ENCODE assay signal across 8 mouse cellular contexts in genomic region chr11:21369248-21370016, GRCm38 (mm10). TPM values are rescaled to one million over a fixed set of nuclear protein-coding genes. Genes with fewer than 3 reads are reported as not detected.
A peak's percentile ranks its signal among the peaks of the same experiment; 100 is the strongest.
DNase-seq lines count a peak whose midpoint lies in the region; ATAC-seq and TF ChIP-seq lines count a peak whose summit lies in the region.

No protein-coding gene starts in this region.

- H3K36me3 ChIP-seq in spleen, adult 2 months (ENCODE audit: control insufficient read depth, insufficient read depth, low read length), result no peaks in the 10 kb centered on the region
- H3K36me3 ChIP-seq in forebrain, embryonic 11.5 days (ENCODE audit: control insufficient read depth, insufficient read depth, low read length), result no peaks in the 10 kb centered on the region
- H3K36me3 ChIP-seq in limb, embryonic 10.5 days, result no peaks in the 10 kb centered on the region
- no peaks in the 10 kb centered on the region for H3K36me3 ChIP-seq in neural tube, embryonic 13.5 days

- H3K27me3 ChIP-seq in spleen, adult 2 months (ENCODE audit: control insufficient read depth, insufficient read depth, low read length), result no peaks in the 10 kb centered on the region
- no peaks in the 10 kb centered on the region for H3K27me3 ChIP-seq in forebrain, embryonic 11.5 days (ENCODE audit: control insufficient read depth, insufficient read depth, low read length)
- H3K27me3 ChIP-seq in limb, embryonic 10.5 days (ENCODE audit: low read depth, poor library complexity, severe bottlenecking), result no peaks in the 10 kb centered on the region
- no peaks in the 10 kb centered on the region for H3K27me3 ChIP-seq in neural tube, embryonic 13.5 days

- no peak for TF ChIP-seq CTCF in spleen, adult 2 months (IDR thresholded peaks at IDR 0.05; ENCODE audit: extremely low read depth, insufficient read depth, insufficient read length, insufficient replicate concordance)

- peak overlapping the region; percentile 53 for H3K4me2 ChIP-seq in forebrain, embryonic 11.5 days (ENCODE audit: low read depth, low read length, severe bottlenecking)
- H3K4me2 ChIP-seq in neural tube, embryonic 13.5 days, result peak overlapping the region; percentile 68

- H3K9ac ChIP-seq in forebrain, embryonic 11.5 days (ENCODE audit: low read length), result peak overlapping the region; percentile 86; the same call in 1 of the 2 replicates
- peak overlapping the region; percentile 91 for H3K9ac ChIP-seq in neural tube, embryonic 13.5 days

- peak overlapping the region; percentile 17; the same call in 1 of the 2 replicates for H3K4me3 ChIP-seq in spleen, adult 2 months (ENCODE audit: extremely low read depth, insufficient read depth, insufficient read length)
- peak overlapping the region; percentile 77 for H3K4me3 ChIP-seq in forebrain, embryonic 11.5 days (ENCODE audit: low read depth, low read length)
- H3K4me3 ChIP-seq in limb, embryonic 10.5 days, result peak overlapping the region; percentile 81
- H3K4me3 ChIP-seq in neural tube, embryonic 13.5 days, result peak overlapping the region; percentile 82

- DNase-seq in spleen, adult 2 months (ENCODE audit: low read depth in 1 of 2, low spot score in 2 of 2), result no peak
- no peak for DNase-seq in spleen, postnatal 10 days (ENCODE audit: low spot score in 2 of 2)
- no peak for DNase-seq in forebrain, embryonic 11.5 days (ENCODE audit: low spot score)
- DNase-seq in limb, embryonic 10.5 days (ENCODE audit: low spot score), result no peak
- no peak for DNase-seq in urinary bladder, postnatal 4 days (ENCODE audit: low spot score in 2 of 2)
- no peak for DNase-seq in yolk sac, embryonic 10.5 days (ENCODE audit: low spot score)
- no peak for DNase-seq in gastrocnemius, postnatal 10 days

- WGBS in spleen, adult 2 months, result 32% methylated on average over 9 of the region's 9 CpGs
- 32% methylated on average over 9 of the region's 9 CpGs for WGBS in forebrain, embryonic 11.5 days
- WGBS in limb, embryonic 10.5 days, result 31% methylated on average over 9 of the region's 9 CpGs
- WGBS in neural tube, embryonic 13.5 days, result 25% methylated on average over 9 of the region's 9 CpGs

- no peak overlapping the region; the same call in 1 of the 2 replicates for H3K27ac ChIP-seq in spleen, adult 2 months (ENCODE audit: insufficient read depth, low read length)
- no peak overlapping the region for H3K27ac ChIP-seq in forebrain, embryonic 11.5 days (ENCODE audit: low read depth, low read length)
- H3K27ac ChIP-seq in limb, embryonic 10.5 days, result peak overlapping the region; percentile 95
- no peak overlapping the region for H3K27ac ChIP-seq in neural tube, embryonic 13.5 days (replicated peaks)

- H3K4me1 ChIP-seq in spleen, adult 2 months (ENCODE audit: control insufficient read depth, insufficient read depth, insufficient read length), result no peaks in the 10 kb centered on the region; the same call in 1 of the 2 replicates
- no peaks in the 10 kb centered on the region for H3K4me1 ChIP-seq in forebrain, embryonic 11.5 days (replicated peaks; ENCODE audit: control insufficient read depth, insufficient read depth, low read length)
- H3K4me1 ChIP-seq in limb, embryonic 10.5 days, result peaks cover 25% of the 10 kb centered on the region
- H3K4me1 ChIP-seq in neural tube, embryonic 13.5 days (replicated peaks), result peaks cover 24% of the 10 kb centered on the region

- H3K9me3 ChIP-seq in forebrain, embryonic 11.5 days (ENCODE audit: control insufficient read depth, low read length), result no peaks in the 10 kb centered on the region
- H3K9me3 ChIP-seq in limb, embryonic 10.5 days (replicated peaks), result no peaks in the 10 kb centered on the region
- no peaks in the 10 kb centered on the region for H3K9me3 ChIP-seq in neural tube, embryonic 13.5 days

- no peak for TF ChIP-seq POLR2A in spleen, adult 2 months (IDR thresholded peaks at IDR 0.05; ENCODE audit: low read depth, low read length)

- ATAC-seq in forebrain, embryonic 11.5 days (replicated peaks; ENCODE audit: low FRiP score), result no peak
- no peak for ATAC-seq in neural tube, embryonic 13.5 days (ENCODE audit: low read depth)

RNA-seq across cellular contexts. Expression of gene Ugp2, which starts 1.6 kb away (rescaled TPM):
- 1.4 and 1.8 TPM in 2 replicates for polyA plus RNA-seq in spleen, adult 2 months (2012; rRNA removed)
- 51.8 and 59.9 TPM in 2 replicates for polyA plus RNA-seq in forebrain, embryonic 11.5 days (2014; fragmentation: Nextera tagmentation; extraction: Ambion mirVana)
- polyA plus RNA-seq in limb, embryonic 10.5 days (2016; fragmentation: Nextera tagmentation; extraction: Ambion mirVana), result 45.3 and 55.7 TPM in 2 replicates
- polyA plus RNA-seq in neural tube, embryonic 13.5 days (2015; fragmentation: Nextera tagmentation; extraction: Ambion mirVana), result 73.2 and 75.2 TPM in 2 replicates
- total RNA-seq in gastrocnemius, postnatal 10 days (2021), result 100 to 1,000 TPM; 290 to 306 TPM

Comparison
In these comparisons a context has a peak if more than half of its experiments do, and no peak if none do; other contexts are left out.
1. H3K4me3 ChIP-seq: peak in every context shown above with its lines; median percentile 82 in neural tube, embryonic 13.5 days; 81 in limb, embryonic 10.5 days; 77 in forebrain, embryonic 11.5 days; 17 in spleen, adult 2 months.
2. RNA of gene Ugp2, which starts 1.6 kb away (polyA plus RNA-seq): 73.2 to 75.2 TPM in neural tube, embryonic 13.5 days, 51.8 to 59.9 TPM in forebrain, embryonic 11.5 days and 45.3 to 55.7 TPM in limb, embryonic 10.5 days; 1.4 to 1.8 TPM in spleen, adult 2 months; every median in the first group is over 10 times any median in the second.